Mouse (Mus musculus) liver, adult 2 months (tissue): Measurements from ENCODE around the gene Sntg2.

ENCODE experiments used
- CTCF ChIP-seq: fragments of 200-500 bp; IDR thresholded peaks from 2 replicates; pipeline ENCODE4 v1.5.1; 2011; ENCODE audit warnings: low read depth, low read length, control low read depth
- POLR2A ChIP-seq: fragments of 200-500 bp; IDR thresholded peaks from 2 replicates; pipeline ENCODE4 v1.6.1; 2011; ENCODE audit warnings: low read length, control low read depth; ENCODE audit not compliant: insufficient read depth; ENCODE audit errors: extremely low read depth

DNA sequence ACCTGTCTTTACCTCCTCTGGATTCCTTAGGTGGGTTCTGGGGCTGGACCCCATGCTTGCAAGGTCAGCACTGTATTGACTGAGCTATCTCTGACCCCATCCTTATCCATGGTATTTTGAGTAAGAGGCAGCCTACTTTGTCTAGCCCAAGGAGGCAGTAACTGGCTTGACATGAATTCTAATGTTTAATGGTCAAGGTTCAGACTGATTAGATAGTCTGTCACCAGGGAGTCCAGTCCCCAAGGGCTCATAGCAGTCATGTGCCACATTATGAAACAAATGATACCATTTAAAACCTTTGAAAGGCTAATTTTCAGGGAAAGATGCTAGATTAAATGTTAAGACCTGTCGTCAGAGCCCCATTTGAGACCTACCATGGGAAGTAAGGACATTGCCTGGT is 174.9 kb downstream of the Sntg2 start:
- TF ChIP-seq CTCF (no peak), POLR2A (no peak)
